Mouse (Mus musculus): ENCODE measurements around the gene Tfg. TPM values are rescaled to one million over a fixed set of nuclear protein-coding genes. Genes with fewer than 3 reads are reported as not detected.

Tfg gene
- polyA plus RNA-seq, 2 experiments = 40.7 to 74.5 TPM

- peak in 1 of 3 experiments; percentile 42 for DNase-seq (ENCODE audit: low read depth in 3 of 3, low spot score in 3 of 3)
- TF ChIP-seq CTCF (IDR thresholded peaks at IDR 0.05; ENCODE audit: low read depth) = no peak
- TF ChIP-seq EP300 (IDR thresholded peaks at IDR 0.05; ENCODE audit: low read depth) = no peak
- H3K36me3 ChIP-seq (replicated peaks; ENCODE audit: control insufficient read depth, insufficient read depth, low read depth) = peaks cover 10% of the 10 kb centered on the region
Measured at GRCm38 (mm10) chr16:56716557-56717179, 582 bp downstream of the Tfg start.

DNA sequence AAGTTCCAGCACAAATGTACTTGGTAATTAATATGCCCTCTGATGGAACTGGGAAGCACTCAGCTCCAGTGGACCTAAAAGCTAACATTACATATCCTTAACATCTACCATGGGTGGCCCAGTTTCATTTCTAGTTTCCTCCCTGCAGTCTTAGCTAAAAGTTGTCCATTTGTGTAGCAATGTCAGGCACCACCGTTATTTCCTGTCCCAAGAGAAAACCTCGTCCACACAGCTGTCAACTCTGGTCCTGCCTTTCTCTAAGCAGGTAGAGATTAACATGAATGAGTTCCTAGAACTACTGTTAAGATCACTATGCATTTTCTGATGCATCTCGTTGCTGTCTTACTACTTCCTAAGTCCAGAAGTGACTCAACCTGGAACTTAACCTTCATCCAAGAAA, 1.6 kb downstream of the Tfg start:
- Histone ChIP-seq H3K4me2 (ENCODE audit: low read depth) (peak overlapping the region; percentile 73), H3K36me3 (replicated peaks; ENCODE audit: control insufficient read depth, insufficient read depth, low read depth) (peaks cover 16% of the 10 kb centered on the region), H3K4me3 (ENCODE audit: insufficient read depth in 1 of 2, low read depth in 2 of 2, low read length in 2 of 2) (peak overlapping the region; percentile 72 to 92), H3K27ac (peak overlapping the region; percentile 87; the same call in 1 of the 2 replicates), H3K9me3 (ENCODE audit: control insufficient read depth, low read length) (no peaks in the 10 kb centered on the region), H3K4me1 (replicated peaks; ENCODE audit: control insufficient read depth in 2 of 2, insufficient read depth in 2 of 2, low read length in 1 of 2) (peaks cover 22 to 26% of the 10 kb centered on the region in 2 experiments), H3K27me3 (ENCODE audit: control insufficient read depth, insufficient read depth, low read length) (no peaks in the 10 kb centered on the region), H3K9ac (replicated peaks) (peak overlapping the region; percentile 99)
- WGBS (ENCODE audit: insufficient replicate concordance) = 15% methylated on average over 3 of the region's 3 CpGs
- DNase-seq (ENCODE audit: low read depth in 3 of 3, low spot score in 3 of 3) (no peak), ATAC-seq (ENCODE audit: insufficient read depth) (no peak)
- TF ChIP-seq EP300 (IDR thresholded peaks at IDR 0.05; ENCODE audit: low read depth) (no peak), CTCF (IDR thresholded peaks at IDR 0.05; ENCODE audit: low read depth) (no peak)

More at GRCm38 (mm10) chr16:56716557-56717179, 582 bp downstream of the Tfg start:
- WGBS (ENCODE audit: insufficient replicate concordance) = under 1% methylated on average over 34 of the region's 38 CpGs
- H3K4me1 ChIP-seq (replicated peaks; ENCODE audit: control insufficient read depth in 2 of 2, insufficient read depth in 2 of 2, low read length in 1 of 2) = peaks cover 27 to 29% of the 10 kb centered on the region in 2 experiments
- H3K9me3 ChIP-seq (ENCODE audit: control insufficient read depth, low read length) = no peaks in the 10 kb centered on the region
- H3K27me3 ChIP-seq (ENCODE audit: control insufficient read depth, insufficient read depth, low read length) = no peaks in the 10 kb centered on the region
- peak overlapping the region; percentile 73 for H3K4me2 ChIP-seq (ENCODE audit: low read depth)
- ATAC-seq (ENCODE audit: insufficient read depth) = peak; percentile 49
- peak overlapping the region; percentile 72 to 92 for H3K4me3 ChIP-seq (ENCODE audit: insufficient read depth in 1 of 2, low read depth in 2 of 2, low read length in 2 of 2)
- H3K9ac ChIP-seq (replicated peaks) = peak overlapping the region; percentile 99
- H3K27ac ChIP-seq = peak overlapping the region; percentile 87

- peaks cover 0 to 2% of the 10 kb centered on the region in 2 experiments; a peak in 2 of 4 replicates for H3K4me1 ChIP-seq (replicated peaks; ENCODE audit: control insufficient read depth in 2 of 2, insufficient read depth in 2 of 2, low read length in 1 of 2)
- no peak for ATAC-seq (ENCODE audit: insufficient read depth)
- no peak overlapping the region for H3K27ac ChIP-seq
- H3K4me3 ChIP-seq (ENCODE audit: insufficient read depth in 1 of 2, low read depth in 2 of 2, low read length in 2 of 2) = no peak overlapping the region
- no peaks in the 10 kb centered on the region for H3K9me3 ChIP-seq (ENCODE audit: control insufficient read depth, low read length)
- 77% methylated on average over 3 of the region's 3 CpGs for WGBS (ENCODE audit: insufficient replicate concordance)
- TF ChIP-seq EP300 (IDR thresholded peaks at IDR 0.05; ENCODE audit: low read depth) = no peak
- TF ChIP-seq CTCF (IDR thresholded peaks at IDR 0.05; ENCODE audit: low read depth) = no peak
- H3K36me3 ChIP-seq (replicated peaks; ENCODE audit: control insufficient read depth, insufficient read depth, low read depth) = peaks cover 42% of the 10 kb centered on the region
- no peak for DNase-seq (ENCODE audit: low read depth in 3 of 3, low spot score in 3 of 3)
- H3K9ac ChIP-seq (replicated peaks) = no peak overlapping the region
- H3K4me2 ChIP-seq (ENCODE audit: low read depth) = no peak overlapping the region
- H3K27me3 ChIP-seq (ENCODE audit: control insufficient read depth, insufficient read depth, low read length) = no peaks in the 10 kb centered on the region
Measured at GRCm38 (mm10) chr16:56710071-56710470, 7.2 kb downstream of the Tfg start.

GRCm38 (mm10) chr16:56705731-56706130, 11.5 kb downstream of the Tfg start:
- Histone ChIP-seq H3K4me3 (ENCODE audit: insufficient read depth in 1 of 2, low read depth in 2 of 2, low read length in 2 of 2) (no peak overlapping the region), H3K9me3 (ENCODE audit: control insufficient read depth, low read length) (no peaks in the 10 kb centered on the region), H3K27ac (no peak overlapping the region), H3K36me3 (replicated peaks; ENCODE audit: control insufficient read depth, insufficient read depth, low read depth) (peaks cover 53% of the 10 kb centered on the region), H3K4me1 (replicated peaks; ENCODE audit: control insufficient read depth in 2 of 2, insufficient read depth in 2 of 2, low read length in 1 of 2) (no peaks in the 10 kb centered on the region), H3K9ac (replicated peaks) (no peak overlapping the region), H3K4me2 (ENCODE audit: low read depth) (no peak overlapping the region), H3K27me3 (ENCODE audit: control insufficient read depth, insufficient read depth, low read length) (no peaks in the 10 kb centered on the region)
- ATAC-seq (ENCODE audit: insufficient read depth) = no peak
- TF ChIP-seq EP300 (IDR thresholded peaks at IDR 0.05; ENCODE audit: low read depth) = no peak
- peak; percentile 25; the same call in 1 of the 2 replicates for TF ChIP-seq CTCF (IDR thresholded peaks at IDR 0.05; ENCODE audit: low read depth)
- 82% methylated on average over 3 of the region's 3 CpGs for WGBS (ENCODE audit: insufficient replicate concordance)
- no peak for DNase-seq (ENCODE audit: low read depth in 3 of 3, low spot score in 3 of 3)

- TF ChIP-seq CTCF (IDR thresholded peaks at IDR 0.05; ENCODE audit: low read depth) = no peak
- TF ChIP-seq EP300 (IDR thresholded peaks at IDR 0.05; ENCODE audit: low read depth) = no peak
- no peak overlapping the region for H3K9ac ChIP-seq (replicated peaks)
- WGBS (ENCODE audit: insufficient replicate concordance) = 83% methylated on average over 3 of the region's 3 CpGs
Measured at GRCm38 (mm10) chr16:56700898-56701297, 16.4 kb downstream of the Tfg start.

More at GRCm38 (mm10) chr16:56700898-56701297, 16.4 kb downstream of the Tfg start:
- H3K4me1 ChIP-seq (replicated peaks; ENCODE audit: control insufficient read depth in 2 of 2, insufficient read depth in 2 of 2, low read length in 1 of 2) = no peaks in the 10 kb centered on the region
- no peaks in the 10 kb centered on the region for H3K9me3 ChIP-seq (ENCODE audit: control insufficient read depth, low read length)
- H3K36me3 ChIP-seq (replicated peaks; ENCODE audit: control insufficient read depth, insufficient read depth, low read depth) = peaks cover 39% of the 10 kb centered on the region
- DNase-seq (ENCODE audit: low read depth in 3 of 3, low spot score in 3 of 3) (no peak), ATAC-seq (ENCODE audit: insufficient read depth) (no peak)
- no peak overlapping the region for H3K27ac ChIP-seq
- no peak overlapping the region for H3K4me3 ChIP-seq (ENCODE audit: insufficient read depth in 1 of 2, low read depth in 2 of 2, low read length in 2 of 2)
- H3K4me2 ChIP-seq (ENCODE audit: low read depth) = no peak overlapping the region
- H3K27me3 ChIP-seq (ENCODE audit: control insufficient read depth, insufficient read depth, low read length) = no peaks in the 10 kb centered on the region
